Mouse (Mus musculus) thymus, postnatal 36 days (tissue): ENCODE data around the gene Cdc14a.

Experiments used
- DNase-seq, 2 experiments: peaks; one replicate each; pipeline ENCODE4 v3.0.0; 2022; ENCODE audit warnings: mixed read lengths in 2 of 2

The Cdc14a gene

DNA sequence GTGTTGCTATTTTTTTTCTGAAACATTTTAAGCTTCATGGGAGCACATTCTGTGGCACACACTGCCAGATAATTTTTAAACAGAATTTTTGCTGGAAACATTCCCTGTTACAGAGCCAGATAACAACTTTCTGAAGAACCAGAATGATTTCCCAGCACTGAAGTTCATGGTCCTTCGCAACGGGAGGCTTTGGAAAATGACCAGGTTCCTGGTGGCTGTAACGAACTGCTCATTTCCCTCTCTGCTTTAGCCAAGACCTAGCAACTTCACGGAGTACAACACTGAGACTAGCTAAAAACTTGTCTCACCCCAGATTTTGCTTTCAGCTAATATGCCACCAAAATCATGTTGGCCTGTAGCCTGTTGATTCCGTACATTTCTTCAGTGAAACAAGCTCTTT, 160.8 kb downstream of the Cdc14a start:
- DNase-seq = no peak

DNA sequence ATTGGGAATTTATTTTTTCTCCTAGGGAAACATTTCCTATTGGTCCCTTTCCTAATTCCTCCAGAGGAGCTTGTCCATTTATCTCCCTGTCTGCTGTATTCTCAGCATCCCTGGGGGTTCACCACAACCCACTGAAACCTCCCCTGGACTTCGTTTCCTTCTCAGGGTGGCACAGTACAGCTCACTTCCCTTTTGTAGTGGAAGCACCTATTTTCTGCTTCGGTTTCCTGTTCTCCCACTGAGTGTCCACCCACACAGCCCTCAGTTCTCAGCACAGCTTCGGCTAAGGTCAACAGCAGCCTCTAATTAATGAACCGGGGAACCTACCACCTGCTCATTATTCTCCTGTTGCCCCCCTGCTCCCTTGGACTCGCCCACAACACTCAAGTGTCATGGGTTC, 167.7 kb downstream of the Cdc14a start:
- no peak for DNase-seq

DNA sequence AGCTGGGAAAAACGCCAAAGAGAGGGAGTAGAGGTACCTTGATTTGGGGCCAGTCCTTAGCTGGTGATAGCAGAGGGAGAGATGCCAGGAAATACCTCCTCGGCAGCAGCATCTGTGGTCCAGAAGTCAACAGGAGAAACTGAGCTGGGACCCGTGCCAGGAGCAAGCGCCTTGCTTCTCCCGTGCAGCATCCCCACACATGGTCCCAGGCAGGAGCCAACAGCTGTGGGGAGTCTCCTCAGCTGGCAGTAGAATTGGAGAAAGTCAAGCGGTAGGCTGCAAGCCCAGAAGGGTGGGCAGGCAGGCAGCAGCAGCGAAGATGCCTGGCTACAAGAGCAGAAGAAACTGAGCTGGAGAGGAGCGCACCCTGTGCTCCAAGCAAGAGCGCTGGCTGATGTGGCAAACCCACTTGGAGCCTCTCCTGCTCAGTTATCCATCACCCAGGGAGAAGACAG, 170.7 kb downstream of the Cdc14a start, which contains the start of gene Gpr88:
TSS of gene Gpr88 (minus strand) at position 427 of the 455 bp plus-strand sequence.
- no peak for DNase-seq

DNA sequence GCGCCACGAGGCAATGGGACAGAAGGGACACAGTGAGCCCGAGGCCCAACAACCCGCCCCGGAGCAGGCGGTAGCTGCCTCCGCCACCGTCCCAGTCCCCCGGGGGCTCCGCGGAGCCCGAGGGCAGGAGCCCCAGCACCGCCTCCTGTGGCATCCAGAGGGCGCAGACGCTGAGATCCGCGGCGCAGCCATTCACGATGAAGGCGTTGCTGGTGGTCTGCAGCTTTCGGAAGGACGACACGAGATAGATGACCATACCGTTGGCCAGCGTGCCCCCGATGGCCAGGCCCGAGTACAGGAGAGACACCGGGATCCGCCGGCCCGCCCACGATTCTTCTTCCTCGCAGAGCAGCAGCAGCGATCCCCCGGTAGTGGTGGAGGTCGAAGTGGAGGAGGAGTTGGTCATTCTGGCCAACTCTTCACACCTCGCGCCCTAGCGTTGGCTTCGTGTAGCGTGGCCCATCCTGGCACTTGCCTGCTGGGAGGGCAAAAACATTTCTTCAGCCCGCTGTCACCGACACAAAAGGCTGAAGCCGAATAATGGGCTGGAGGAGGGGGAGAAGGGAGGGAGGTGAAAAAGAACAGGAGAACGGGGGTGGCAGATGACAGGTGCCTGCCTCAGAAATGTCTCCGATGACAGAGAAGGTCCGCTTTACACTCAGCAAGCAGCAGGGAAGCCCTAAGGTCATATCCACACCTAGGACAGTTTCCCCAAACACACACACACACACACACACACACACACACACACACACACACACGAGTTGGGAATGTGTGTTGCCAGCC, 171.4 kb downstream of the Cdc14a start:
- DNase-seq = no peak

DNA sequence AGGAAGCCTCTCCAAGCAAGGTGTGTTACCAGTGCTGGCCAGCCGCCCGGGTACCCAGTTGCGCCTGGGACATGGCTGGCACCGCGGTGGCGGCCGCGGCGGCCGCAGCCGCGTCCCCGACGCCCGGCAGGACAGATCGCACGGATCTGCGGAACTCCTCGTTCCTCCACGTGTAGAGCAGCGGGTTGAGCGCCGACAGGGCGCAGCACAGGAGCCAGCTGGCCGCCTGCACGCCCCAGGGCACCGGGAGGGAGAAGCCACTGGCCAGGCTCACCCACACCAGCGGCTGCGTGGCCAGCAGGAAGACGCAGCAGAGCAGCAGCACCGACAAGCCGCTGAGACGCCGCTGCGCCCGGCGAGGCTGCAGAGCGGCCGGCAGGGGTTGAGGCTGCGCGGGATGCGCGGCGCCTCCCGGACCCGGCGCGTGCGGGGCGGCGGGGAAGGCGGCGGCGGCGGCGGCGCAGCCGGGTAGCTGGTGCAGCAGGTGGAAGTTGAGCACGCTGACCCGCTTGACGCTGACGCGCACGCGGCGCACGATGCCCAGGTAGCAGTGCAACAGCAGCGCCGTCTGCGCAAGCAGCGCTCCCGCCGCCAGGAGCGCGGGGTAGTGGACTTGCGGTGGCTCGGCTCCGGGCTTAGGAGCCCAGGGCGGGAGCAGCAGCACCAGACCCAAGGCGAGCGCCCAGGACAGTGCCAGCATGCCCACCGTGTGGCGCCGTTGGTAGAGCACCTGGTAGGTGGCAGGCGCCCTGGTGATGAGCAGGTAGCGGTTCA, 172.2 kb downstream of the Cdc14a start:
- DNase-seq = peak in 1 of 2 experiments; percentile 6

DNA sequence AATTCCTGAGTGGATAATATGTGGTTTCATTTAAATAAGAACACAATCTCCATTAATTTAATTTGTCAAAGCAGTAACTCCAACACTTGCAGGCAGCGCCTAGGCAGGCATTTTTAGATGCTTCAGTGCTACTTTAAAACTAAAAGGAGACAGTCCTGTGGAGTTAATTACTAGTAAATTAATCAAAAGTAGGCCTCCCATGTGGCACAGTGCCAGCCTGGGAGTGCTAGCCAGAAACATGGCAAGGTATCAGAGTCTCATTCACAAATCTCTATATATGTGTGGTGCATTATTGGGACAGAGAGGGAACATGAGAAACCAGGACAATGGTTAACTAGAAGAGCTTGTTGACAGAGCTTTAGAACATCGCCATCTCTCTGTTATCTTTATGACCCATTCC, 174.8 kb downstream of the Cdc14a start:
- no peak for DNase-seq

DNA sequence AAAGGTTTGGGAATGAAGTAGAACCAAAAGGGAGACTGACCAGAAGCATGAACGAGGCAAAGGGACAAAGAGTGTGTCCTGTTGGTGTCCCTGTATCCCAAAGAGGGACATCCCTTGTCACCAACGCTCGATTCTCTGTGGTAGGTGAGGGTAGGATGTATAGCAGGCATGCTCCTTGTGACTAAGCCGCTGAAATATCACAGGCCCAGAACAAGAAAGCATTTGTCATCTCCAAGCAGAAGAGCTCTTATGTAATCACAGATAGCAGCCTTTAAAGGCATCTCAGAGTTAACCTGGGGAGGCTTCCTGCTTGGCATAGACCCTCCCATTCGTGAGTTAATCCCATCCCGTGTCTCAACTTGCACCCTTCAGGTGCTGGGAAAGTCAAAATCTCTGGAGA, 179.4 kb downstream of the Cdc14a start:
- DNase-seq = no peak

DNA sequence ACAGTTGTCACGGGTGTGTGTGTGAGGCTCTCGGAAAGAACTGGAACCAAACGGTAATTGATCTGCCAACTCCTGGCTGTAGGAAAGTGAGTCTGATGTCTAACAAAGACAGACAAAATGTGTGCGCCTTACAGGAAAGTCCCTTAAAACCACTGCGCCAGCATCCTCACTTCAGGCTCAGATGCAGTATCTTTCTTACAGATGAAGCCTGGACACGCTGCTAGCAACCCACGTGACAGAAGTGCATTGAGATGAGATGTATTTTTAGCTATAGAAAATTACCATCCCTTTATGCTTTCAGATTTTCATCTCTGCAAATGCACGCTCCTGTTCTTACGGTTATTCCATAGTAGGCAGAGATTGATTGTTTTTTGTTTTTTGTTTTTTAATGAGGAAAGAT, 181.1 kb downstream of the Cdc14a start:
- no peak for DNase-seq

DNA sequence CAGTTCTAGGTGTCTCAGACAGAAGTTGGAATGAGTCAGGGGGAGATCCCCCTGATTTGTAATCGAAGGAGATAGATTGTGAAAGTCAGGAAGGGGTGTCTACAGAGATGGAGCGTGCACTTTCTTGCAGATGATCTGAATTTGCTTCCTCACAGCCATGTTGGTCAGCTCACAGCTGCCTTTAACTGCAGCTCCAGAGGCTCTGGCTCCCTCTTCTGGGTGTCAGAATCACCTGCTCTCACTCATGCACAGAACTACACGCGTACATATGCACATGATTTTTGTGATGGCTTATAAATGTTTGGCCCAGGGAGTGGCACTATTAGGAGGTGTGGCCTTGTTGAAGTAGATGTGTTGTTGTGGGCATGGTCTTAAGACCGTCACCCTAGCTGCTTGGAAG, 186.3 kb downstream of the Cdc14a start:
- no peak for DNase-seq

DNA sequence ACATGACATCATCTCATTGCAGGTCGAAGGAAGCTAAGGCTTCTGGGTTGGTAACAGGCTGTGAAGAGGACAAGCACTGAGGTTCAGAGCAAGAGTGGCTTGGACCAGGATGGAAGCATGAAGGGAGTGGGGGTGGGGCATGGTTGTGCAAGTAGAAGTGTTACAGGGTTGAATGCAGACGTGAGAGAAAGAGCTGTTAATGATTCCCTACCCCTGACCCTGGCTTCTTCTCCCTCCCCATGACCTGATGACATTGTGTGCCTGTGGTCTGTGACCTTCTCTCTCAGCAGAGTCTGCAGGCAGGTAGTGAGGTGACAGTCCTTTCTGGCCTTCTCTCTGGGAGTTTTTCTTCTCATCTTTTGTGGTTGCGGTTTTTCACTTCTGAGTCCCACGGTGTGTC, 187.0 kb downstream of the Cdc14a start:
- no peak for DNase-seq

DNA sequence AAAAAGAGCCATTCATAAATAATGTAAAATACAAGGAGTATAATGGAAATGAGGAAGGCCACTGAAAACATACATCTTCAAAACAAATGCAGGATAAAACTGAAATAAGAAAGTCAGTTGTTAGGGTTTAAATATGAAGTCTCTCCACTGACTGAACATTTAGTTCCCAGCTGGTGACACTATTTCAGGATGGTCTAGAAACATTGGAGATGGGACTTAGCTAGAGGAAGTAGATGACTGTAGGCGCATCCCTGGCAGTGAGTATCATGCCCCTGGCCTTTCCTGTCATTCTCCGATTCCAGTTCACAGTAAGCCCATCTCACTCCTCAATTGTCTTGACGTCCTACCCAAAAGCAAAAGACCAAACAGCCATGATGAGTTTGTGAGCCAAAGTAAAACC, 190.3 kb downstream of the Cdc14a start:
- DNase-seq = no peak

DNA sequence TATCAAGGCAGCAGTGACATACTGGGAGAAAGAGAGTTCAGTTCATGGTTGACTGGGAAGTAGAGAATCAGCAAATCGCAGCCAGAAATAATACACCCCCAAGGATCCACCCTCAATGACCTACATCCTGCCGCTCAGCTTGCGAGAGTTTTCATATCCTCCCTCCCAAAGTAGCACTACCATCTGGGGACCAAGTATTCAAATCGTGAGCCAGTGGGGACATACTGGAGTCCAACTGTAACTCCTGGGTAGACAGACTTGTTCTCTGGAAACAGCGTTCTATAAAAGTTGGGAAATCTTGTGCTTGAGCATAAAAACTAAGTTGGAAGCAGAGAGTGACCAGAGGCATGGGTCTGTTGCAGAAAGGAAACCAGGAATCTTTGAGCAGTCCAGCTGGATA, 191.1 kb downstream of the Cdc14a start:
- DNase-seq = no peak

DNA sequence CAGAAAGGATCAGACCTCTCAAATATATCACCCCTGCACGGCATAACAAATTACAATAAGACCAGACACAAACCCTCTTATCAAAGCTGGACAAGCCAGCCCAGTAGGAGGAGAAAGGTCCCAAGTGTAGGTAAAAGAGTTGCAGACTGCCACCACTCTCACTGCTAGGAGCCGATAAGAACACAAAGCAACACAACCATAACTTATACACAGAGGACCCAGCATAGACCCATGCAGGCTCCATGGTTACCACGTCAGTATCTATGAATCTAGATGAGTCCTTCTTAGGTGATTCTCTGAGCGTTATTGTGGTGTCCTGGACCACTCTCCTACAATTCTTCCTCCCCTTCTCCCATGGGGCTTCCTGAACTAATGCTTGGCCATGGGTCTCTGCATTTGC, 194.5 kb downstream of the Cdc14a start:
- DNase-seq = no peak

DNA sequence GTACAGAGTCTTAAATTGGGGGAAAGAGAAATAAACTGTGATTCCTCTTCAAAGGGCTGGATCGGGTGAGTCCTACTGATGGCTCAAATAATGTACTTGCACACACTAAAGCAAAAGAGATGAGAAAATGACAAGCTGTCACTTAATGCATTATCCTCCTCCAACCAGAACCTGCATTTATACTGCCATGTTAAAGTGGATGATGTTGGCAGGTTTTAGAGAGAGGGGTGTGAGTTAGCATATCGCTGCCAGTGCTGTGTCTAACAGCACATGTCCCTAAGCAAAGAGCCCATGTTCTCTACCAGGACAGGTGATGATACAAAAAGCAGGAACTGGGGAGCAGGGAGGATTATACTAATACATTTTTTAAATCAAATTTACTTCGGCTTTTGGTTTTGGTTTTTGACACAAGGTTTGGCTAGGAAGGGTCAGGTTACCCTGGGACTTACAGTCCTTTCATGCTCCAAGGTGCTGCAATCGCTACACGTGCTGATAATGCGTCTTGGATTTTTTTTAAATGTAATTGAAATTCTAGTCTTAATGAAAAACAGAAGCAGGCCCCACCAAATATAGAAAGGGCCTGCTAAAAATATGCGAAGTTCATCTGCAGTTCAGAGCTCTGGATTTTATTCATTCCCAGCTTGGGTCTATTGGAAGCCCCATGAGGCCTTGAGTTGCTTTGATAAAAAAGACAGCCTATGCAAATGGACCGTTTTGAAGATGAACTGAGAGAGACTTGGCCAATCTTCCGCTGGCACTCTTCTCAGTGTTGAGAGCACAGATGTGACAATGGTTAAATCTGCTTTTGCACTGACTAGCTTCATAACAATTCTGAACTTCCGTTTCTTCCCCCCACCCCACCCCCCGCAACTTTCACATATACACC, 195.2 kb downstream of the Cdc14a start:
- DNase-seq = no peak

DNA sequence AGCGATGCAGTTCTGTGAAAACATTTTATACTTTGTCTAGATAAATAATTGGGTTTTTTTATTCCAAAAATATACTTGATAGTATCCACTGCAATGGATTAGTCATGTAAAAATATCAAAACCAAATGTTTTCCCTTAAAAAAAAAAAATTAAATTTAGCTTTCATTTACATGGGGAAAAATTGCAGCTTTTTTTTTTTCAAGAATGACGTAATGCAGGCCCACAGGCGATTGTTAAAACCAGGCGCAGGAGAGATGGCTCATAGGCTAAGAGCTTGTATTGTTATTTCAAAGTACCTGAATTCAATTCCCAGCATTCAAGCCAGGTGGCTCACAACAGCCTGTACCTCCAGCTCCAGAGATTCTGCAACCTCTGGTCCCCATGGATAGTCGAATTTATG, 196.4 kb downstream of the Cdc14a start:
- no peak for DNase-seq

DNA sequence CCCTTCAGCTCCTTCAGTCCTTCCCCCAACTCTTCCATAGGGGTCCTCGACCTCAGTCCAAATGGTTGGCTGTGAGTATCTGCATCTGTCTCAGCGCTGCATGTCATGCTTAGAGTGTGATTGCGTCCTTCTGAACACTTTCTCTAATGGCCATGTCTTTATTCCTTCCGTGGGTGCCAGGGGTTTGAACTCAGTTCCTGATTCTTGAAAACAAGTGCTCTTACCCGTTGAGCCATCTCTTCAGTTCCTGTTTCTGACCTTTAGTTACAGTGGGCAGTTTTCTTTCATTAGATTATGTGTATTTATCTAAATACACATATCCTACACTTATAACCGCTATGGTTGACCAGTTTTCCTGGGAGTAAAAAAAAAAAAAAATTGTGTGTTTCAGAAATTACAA, 196.9 kb downstream of the Cdc14a start:
- no peak for DNase-seq
